Mouse (Mus musculus): Measurements from ENCODE around the gene Uvrag. TPM values are rescaled to one million over a fixed set of nuclear protein-coding genes. Genes with fewer than 3 reads are reported as not detected.

Gene Uvrag
- total RNA-seq, 1 experiment from 2014 or later: 31.4 TPM

- ATAC-seq (replicated peaks; ENCODE audit: low read depth, poor library complexity, severe bottlenecking): peak; percentile 44; the same call in 1 of the 2 replicates
Observed at GRCm38 (mm10) chr7:99167939-99168338, 27.0 kb upstream of the Uvrag start.

- ATAC-seq (replicated peaks; ENCODE audit: low read depth, poor library complexity, severe bottlenecking): no peak
Observed at GRCm38 (mm10) chr7:99166159-99166558, 25.2 kb upstream of the Uvrag start.

- ATAC-seq (replicated peaks; ENCODE audit: low read depth, poor library complexity, severe bottlenecking): no peak
Observed at GRCm38 (mm10) chr7:99164873-99165410, 24.0 kb upstream of the Uvrag start.

GRCm38 (mm10) chr7:99162462-99162861, 21.5 kb upstream of the Uvrag start:
- ATAC-seq (replicated peaks; ENCODE audit: low read depth, poor library complexity, severe bottlenecking): no peak

- ATAC-seq (replicated peaks; ENCODE audit: low read depth, poor library complexity, severe bottlenecking): no peak
Observed at GRCm38 (mm10) chr7:99161961-99162360, 21.0 kb upstream of the Uvrag start.

GRCm38 (mm10) chr7:99161529-99161928, 20.6 kb upstream of the Uvrag start:
- ATAC-seq (replicated peaks; ENCODE audit: low read depth, poor library complexity, severe bottlenecking): no peak

- ATAC-seq (replicated peaks; ENCODE audit: low read depth, poor library complexity, severe bottlenecking): no peak
Observed at GRCm38 (mm10) chr7:99160995-99161394, 20.1 kb upstream of the Uvrag start.

- ATAC-seq (replicated peaks; ENCODE audit: low read depth, poor library complexity, severe bottlenecking): no peak
Observed at GRCm38 (mm10) chr7:99159446-99159845, 18.5 kb upstream of the Uvrag start.

GRCm38 (mm10) chr7:99158904-99159303, 18.0 kb upstream of the Uvrag start:
- peak; percentile 52 for ATAC-seq (replicated peaks; ENCODE audit: low read depth, poor library complexity, severe bottlenecking)

GRCm38 (mm10) chr7:99158011-99158410, 17.1 kb upstream of the Uvrag start:
- ATAC-seq (replicated peaks; ENCODE audit: low read depth, poor library complexity, severe bottlenecking): no peak

- ATAC-seq (replicated peaks; ENCODE audit: low read depth, poor library complexity, severe bottlenecking): no peak
Observed at GRCm38 (mm10) chr7:99156737-99157136, 15.8 kb upstream of the Uvrag start.

- ATAC-seq (replicated peaks; ENCODE audit: low read depth, poor library complexity, severe bottlenecking): peak; percentile 56
Observed at GRCm38 (mm10) chr7:99155311-99156289, 14.7 kb upstream of the Uvrag start.

GRCm38 (mm10) chr7:99154648-99155151, 13.8 kb upstream of the Uvrag start:
- ATAC-seq (replicated peaks; ENCODE audit: low read depth, poor library complexity, severe bottlenecking): no peak; the same call in 1 of the 2 replicates

- no peak for ATAC-seq (replicated peaks; ENCODE audit: low read depth, poor library complexity, severe bottlenecking)
Observed at GRCm38 (mm10) chr7:99153686-99154202, 12.8 kb upstream of the Uvrag start.

- ATAC-seq (replicated peaks; ENCODE audit: low read depth, poor library complexity, severe bottlenecking): no peak
Observed at GRCm38 (mm10) chr7:99152756-99153155, 11.8 kb upstream of the Uvrag start.

- peak; percentile 86 for ATAC-seq (replicated peaks; ENCODE audit: low read depth, poor library complexity, severe bottlenecking)
Observed at GRCm38 (mm10) chr7:99151342-99151741, 10.4 kb upstream of the Uvrag start.

GRCm38 (mm10) chr7:99149017-99149416, 8.1 kb upstream of the Uvrag start:
- no peak for ATAC-seq (replicated peaks; ENCODE audit: low read depth, poor library complexity, severe bottlenecking)

- ATAC-seq (replicated peaks; ENCODE audit: low read depth, poor library complexity, severe bottlenecking): no peak
Observed at GRCm38 (mm10) chr7:99147494-99147893, 6.6 kb upstream of the Uvrag start.

- peak; percentile 45 for ATAC-seq (replicated peaks; ENCODE audit: low read depth, poor library complexity, severe bottlenecking)
Observed at GRCm38 (mm10) chr7:99146906-99147305, 6.0 kb upstream of the Uvrag start.

GRCm38 (mm10) chr7:99146011-99146410, 5.1 kb upstream of the Uvrag start:
- ATAC-seq (replicated peaks; ENCODE audit: low read depth, poor library complexity, severe bottlenecking): no peak; the same call in 1 of the 2 replicates

GRCm38 (mm10) chr7:99144616-99145015, 3.7 kb upstream of the Uvrag start:
- ATAC-seq (replicated peaks; ENCODE audit: low read depth, poor library complexity, severe bottlenecking): no peak
